Mouse (Mus musculus) CD4-positive, CD25-positive, alpha-beta regulatory T cell, adult 2 months (primary cell): ENCODE measurements at regions not wholly inside any gene's neighbourhood (a gene's known extent, or its start where the extent isn't known, plus 50 kb on each side); places are given as distances from the start of the nearest gene placed in this dataset.
A peak's percentile ranks its signal among the peaks of the same experiment; 100 is the strongest.

Source experiments
- DNase-seq: peaks from one replicate; pipeline ENCODE4 v3.0.0-alpha.2; 2012; ENCODE audit warnings: low read depth, low spot score

- no peak for DNase-seq
Observed at GRCm38 (mm10) chr16:70093224-70093623, 220.5 kb upstream of the Gbe1 start.

- no peak for DNase-seq
Observed at GRCm38 (mm10) chr16:70095221-70095620, 218.5 kb upstream of the Gbe1 start.

- no peak for DNase-seq
Observed at GRCm38 (mm10) chr16:70103791-70104378, 209.9 kb upstream of the Gbe1 start.

GRCm38 (mm10) chr16:70141466-70141865 lies 172.3 kb upstream of the Gbe1 start:
- no peak for DNase-seq

- no peak for DNase-seq
Observed at GRCm38 (mm10) chr16:70147673-70148359, 165.9 kb upstream of the Gbe1 start.

- no peak for DNase-seq
Observed at GRCm38 (mm10) chr16:70154587-70154986, 159.2 kb upstream of the Gbe1 start.

- no peak for DNase-seq
Observed at GRCm38 (mm10) chr16:70160539-70160938, 153.2 kb upstream of the Gbe1 start.

GRCm38 (mm10) chr16:70175140-70175539 lies 138.6 kb upstream of the Gbe1 start:
- DNase-seq: no peak

- no peak for DNase-seq
Observed at GRCm38 (mm10) chr16:70178975-70179374, 134.8 kb upstream of the Gbe1 start.

GRCm38 (mm10) chr16:70213861-70214597 lies 99.7 kb upstream of the Gbe1 start:
- DNase-seq: no peak

- no peak for DNase-seq
Observed at GRCm38 (mm10) chr16:70214800-70215199, 98.9 kb upstream of the Gbe1 start.

GRCm38 (mm10) chr16:70227601-70228226 lies 86.0 kb upstream of the Gbe1 start:
- no peak for DNase-seq

GRCm38 (mm10) chr16:70232706-70233105 lies 81.0 kb upstream of the Gbe1 start:
- peak; percentile 7 for DNase-seq

GRCm38 (mm10) chr16:70235189-70235588 lies 78.6 kb upstream of the Gbe1 start:
- DNase-seq: no peak

- no peak for DNase-seq
Observed at GRCm38 (mm10) chr16:70239432-70239941, 74.3 kb upstream of the Gbe1 start.

GRCm38 (mm10) chr16:70244205-70244756 lies 69.5 kb upstream of the Gbe1 start:
- no peak for DNase-seq

- DNase-seq: no peak
Observed at GRCm38 (mm10) chr16:70244963-70245362, 68.8 kb upstream of the Gbe1 start.

GRCm38 (mm10) chr16:70259364-70259763 lies 54.4 kb upstream of the Gbe1 start:
- no peak for DNase-seq

- no peak for DNase-seq
Observed at GRCm38 (mm10) chr16:70260151-70260550, 53.6 kb upstream of the Gbe1 start.
